30 mouse cellular contexts compared by ENCODE assay signal in the genomic region with DNA sequence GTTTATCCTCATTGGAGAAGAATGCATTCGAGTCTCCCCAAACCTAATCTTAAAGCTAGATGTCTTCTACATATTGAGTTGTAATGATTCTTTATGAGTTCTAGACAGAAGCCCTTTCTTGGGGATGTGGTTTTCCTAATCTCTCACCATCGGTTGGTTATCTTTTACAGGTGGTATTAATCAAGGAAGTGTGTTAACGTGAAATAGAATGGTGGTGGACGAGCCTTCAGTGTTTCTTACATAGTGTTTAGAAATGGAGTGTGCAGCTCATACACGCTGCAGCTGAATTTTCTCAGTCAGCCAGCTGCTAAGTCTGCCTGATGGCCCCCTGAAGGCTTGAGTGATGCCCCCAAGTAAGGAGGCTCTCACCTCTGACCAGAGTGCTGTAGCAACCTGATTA. TPM values are rescaled to one million over a fixed set of nuclear protein-coding genes. Genes with fewer than 3 reads are reported as not detected.
DNase-seq lines count a peak whose midpoint lies in the region; ATAC-seq lines count a peak whose summit lies in the region.
"Had no signal": no experiment of that assay in that cellular context is flagged by ENCODE, and none has a peak within 500 bp of the region (broad histone marks: within the 10 kb centered on the region; RNA-seq: fewer than 3 reads in every experiment).

No protein-coding gene starts in this region.

- H3K36me3 ChIP-seq in hindbrain, embryonic 10.5 days: 0 out of 2 replicates have a peak, but pooled peaks cover 2% of the 10 kb centered on the region
- no peaks in the 10 kb centered on the region for H3K36me3 ChIP-seq in hindbrain, embryonic 14.5 days (replicated peaks; ENCODE audit: control insufficient read depth, insufficient read depth)
- H3K36me3 ChIP-seq in hindbrain, embryonic 16.5 days (ENCODE audit: control insufficient read depth, insufficient read depth, low read length): no peaks in the 10 kb centered on the region
- H3K36me3 ChIP-seq: embryonic facial prominence, embryonic 10.5 days; embryonic facial prominence, embryonic 13.5 days; forebrain, embryonic 12.5 days; forebrain, embryonic 15.5 days; hindbrain, embryonic 13.5 days had no signal

- H3K4me1 ChIP-seq in hindbrain, embryonic 10.5 days (replicated peaks): peaks cover 15% of the 10 kb centered on the region; the same call in 1 of the 2 replicates
- H3K4me1 ChIP-seq in hindbrain, embryonic 14.5 days (replicated peaks; ENCODE audit: control insufficient read depth, insufficient read depth, low read length): peaks cover 5% of the 10 kb centered on the region; the same call in 1 of the 2 replicates
- H3K4me1 ChIP-seq in hindbrain, embryonic 16.5 days (ENCODE audit: control insufficient read depth, insufficient read depth, low read depth, low read length): peaks cover 7% of the 10 kb centered on the region

- no peak overlapping the region for H3K4me2 ChIP-seq in hindbrain, embryonic 14.5 days (replicated peaks)
- no peak overlapping the region for H3K4me2 ChIP-seq in hindbrain, embryonic 16.5 days (ENCODE audit: low read length)
- H3K4me2 ChIP-seq: embryonic facial prominence, embryonic 13.5 days; forebrain, embryonic 12.5 days; forebrain, embryonic 15.5 days; heart, embryonic 11.5 days; hindbrain, embryonic 13.5 days had no signal

- no peaks in the 10 kb centered on the region for H3K27me3 ChIP-seq in hindbrain, embryonic 10.5 days (ENCODE audit: insufficient read depth, poor library complexity, severe bottlenecking)
- H3K27me3 ChIP-seq in hindbrain, embryonic 14.5 days (ENCODE audit: control insufficient read depth, insufficient read depth, low read length): no peaks in the 10 kb centered on the region
- H3K27me3 ChIP-seq in hindbrain, embryonic 16.5 days (replicated peaks; ENCODE audit: control insufficient read depth, insufficient read depth, low read length): no peaks in the 10 kb centered on the region
- H3K27me3 ChIP-seq: embryonic facial prominence, embryonic 13.5 days; forebrain, embryonic 12.5 days; forebrain, embryonic 15.5 days; hindbrain, embryonic 13.5 days; Patski had no signal

- ATAC-seq in hindbrain, embryonic 14.5 days (ENCODE audit: low FRiP score): no peak
- peak; percentile 74 for ATAC-seq in CD4-positive, CD25-positive, alpha-beta regulatory T cell, adult 4 months
- ATAC-seq in hindbrain, embryonic 16.5 days: no peak
- ATAC-seq: forebrain, embryonic 15.5 days; intestine, embryonic 16.5 days; Patski had no signal

- peak overlapping the region; percentile 35; the same call in 1 of the 2 replicates for H3K27ac ChIP-seq in hindbrain, embryonic 10.5 days
- no peak overlapping the region for H3K27ac ChIP-seq in hindbrain, embryonic 14.5 days
- H3K27ac ChIP-seq in hindbrain, embryonic 16.5 days (ENCODE audit: low read depth, low read length): no peak overlapping the region
- H3K27ac ChIP-seq: embryonic facial prominence, embryonic 10.5 days; embryonic facial prominence, embryonic 13.5 days; forebrain, embryonic 12.5 days; forebrain, embryonic 15.5 days; gastrocnemius, adult 2 months; heart, adult 2 months; hindbrain, embryonic 13.5 days had no signal

- no peaks in the 10 kb centered on the region for H3K9me3 ChIP-seq in hindbrain, embryonic 10.5 days
- no peaks in the 10 kb centered on the region for H3K9me3 ChIP-seq in hindbrain, embryonic 14.5 days (ENCODE audit: control insufficient read depth, low read length)
- no peaks in the 10 kb centered on the region for H3K9me3 ChIP-seq in hindbrain, embryonic 16.5 days (ENCODE audit: control insufficient read depth, low read length)
- H3K9me3 ChIP-seq: embryonic facial prominence, embryonic 10.5 days; embryonic facial prominence, embryonic 13.5 days; forebrain, embryonic 12.5 days; forebrain, embryonic 15.5 days; hindbrain, embryonic 13.5 days had no signal

- 72% methylated on average over 5 of the region's 5 CpGs for WGBS in hindbrain, embryonic 10.5 days
- WGBS in hindbrain, embryonic 14.5 days: 80% methylated on average over 5 of the region's 5 CpGs
- WGBS in hindbrain, embryonic 16.5 days: 77% methylated on average over 5 of the region's 5 CpGs

- no peak overlapping the region for H3K9ac ChIP-seq in hindbrain, embryonic 14.5 days
- no peak overlapping the region for H3K9ac ChIP-seq in hindbrain, embryonic 16.5 days (ENCODE audit: low read depth, low read length)
- H3K9ac ChIP-seq: embryonic facial prominence, embryonic 13.5 days; forebrain, embryonic 12.5 days; forebrain, embryonic 15.5 days; hindbrain, embryonic 13.5 days had no signal

- no peak for DNase-seq in hindbrain, embryonic 10.5 days (ENCODE audit: low spot score)
- DNase-seq in hindbrain, embryonic 14.5 days (ENCODE audit: low spot score): no peak
- DNase-seq in induced T-regulatory cell, adult 2 months (ENCODE audit: low read depth): peak; percentile 70
- no peak for DNase-seq in frontal cortex, adult 2 months (ENCODE audit: extremely low spot score in 1 of 2, low spot score in 1 of 2)
- no peak for DNase-seq in gastrocnemius, adult 18-20 months (ENCODE audit: low spot score)
- DNase-seq: adrenal gland, adult 2 months; adrenal gland, postnatal 14 days; B cell, adult 2 months; cerebellum, adult 11-12 months; cerebellum, adult 8-10 months; cerebellum, postnatal 10 days; cerebellum, postnatal 36 days; embryo, embryonic 11 days; gastrocnemius, adult 2 months; gastrocnemius, postnatal 14 days; heart, adult 2 months; kidney, adult 18-20 months had no signal

- no peak overlapping the region for H3K4me3 ChIP-seq in hindbrain, embryonic 10.5 days
- H3K4me3 ChIP-seq in hindbrain, embryonic 14.5 days (replicated peaks; ENCODE audit: low read length): no peak overlapping the region
- H3K4me3 ChIP-seq in hindbrain, embryonic 16.5 days (ENCODE audit: low read length): no peak overlapping the region
- H3K4me3 ChIP-seq: embryonic facial prominence, embryonic 10.5 days; embryonic facial prominence, embryonic 13.5 days; erythroblast, embryonic 14.5 days; forebrain, embryonic 12.5 days; forebrain, embryonic 15.5 days; gastrocnemius, adult 2 months; heart, adult 2 months; hindbrain, embryonic 13.5 days had no signal

RNA-seq across cellular contexts. Expression of a gene that starts 39.5 kb away (rescaled TPM):
- polyA plus RNA-seq in hindbrain, embryonic 10.5 days (2016; fragmentation: Nextera tagmentation; extraction: Ambion mirVana): 0.76 and 1.5 TPM in 2 replicates
- polyA plus RNA-seq in hindbrain, embryonic 14.5 days (2014; fragmentation: Nextera tagmentation; extraction: Ambion mirVana): 0.81 and 1.3 TPM in 2 replicates
- 10 to 100 TPM; 37.2 to 38.7 TPM for polyA plus RNA-seq in CD4-positive, CD25-positive, alpha-beta regulatory T cell, adult 4 months (2017; shearing (Covaris generic))
- polyA plus RNA-seq in hindbrain, embryonic 16.5 days (2015; fragmentation: Nextera tagmentation; extraction: Ambion mirVana): 0.91 and 1.0 TPM in 2 replicates
- polyA plus RNA-seq in frontal cortex, adult 2 months (2012; rRNA removed): not detected in 2 replicates
- total RNA-seq in gastrocnemius, adult 18-20 months (2021): under 1 TPM in 1 of 2 experiments, not detected in 1; 0.09 TPM
- total RNA-seq: adrenal gland, adult 2 months; gastrocnemius, adult 2 months; gastrocnemius, postnatal 14 days had no signal
- polyA plus RNA-seq: adrenal gland, adult 2 months; brain, embryonic 14.5 days; cortical plate, adult 2 months; erythroblast, embryonic 14.5 days; Patski had no signal

RNA-seq across cellular contexts. Expression of a gene that starts 56.5 kb away (rescaled TPM):
- polyA plus RNA-seq in hindbrain, embryonic 10.5 days (2016; fragmentation: Nextera tagmentation; extraction: Ambion mirVana): 3.1 and 3.9 TPM in 2 replicates
- 7.4 and 8.7 TPM in 2 replicates for polyA plus RNA-seq in hindbrain, embryonic 14.5 days (2014; fragmentation: Nextera tagmentation; extraction: Ambion mirVana)
- under 1 TPM; 0.50 to 0.61 TPM for polyA plus RNA-seq in CD4-positive, CD25-positive, alpha-beta regulatory T cell, adult 4 months (2017; shearing (Covaris generic))
- polyA plus RNA-seq in hindbrain, embryonic 16.5 days (2015; fragmentation: Nextera tagmentation; extraction: Ambion mirVana): 3.9 and 4.1 TPM in 2 replicates
- polyA plus RNA-seq in frontal cortex, adult 2 months (2012; rRNA removed): 10.2 and 11.5 TPM in 2 replicates
- total RNA-seq in gastrocnemius, adult 18-20 months (2021): under 1 TPM; 0.27 to 0.45 TPM
- polyA plus RNA-seq: erythroblast, embryonic 14.5 days had no signal

Comparison
In these comparisons a context has a peak if more than half of its experiments do, and no peak if none do; other contexts are left out.
1. RNA of a gene that starts 39.5 kb away (polyA plus RNA-seq): 37.2 to 38.7 TPM in CD4-positive, CD25-positive, alpha-beta regulatory T cell, adult 4 months; 0.81 to 1.3 TPM in hindbrain, embryonic 14.5 days, 0.91 to 1.0 TPM in hindbrain, embryonic 16.5 days, 0.76 to 1.5 TPM in hindbrain, embryonic 10.5 days and not detected in frontal cortex, adult 2 months; every median in the first group is over 10 times any median in the second.